Mouse (Mus musculus) lung, postnatal 0 days (tissue): ENCODE measurements around the gene Golim4.

Experiments
- CTCF ChIP-seq: IDR thresholded peaks from 2 replicates; pipeline ENCODE4 v1.5.1; 2016; ENCODE audit warnings: antibody characterized with exemption, mild to moderate bottlenecking
- EP300 ChIP-seq: IDR thresholded peaks from 2 replicates; pipeline ENCODE4 v1.6.1; 2016; ENCODE audit warnings: antibody characterized with exemption, mild to moderate bottlenecking, control low read depth

GRCm38 (mm10) chr3:75881582-75881981 lies 75.2 kb downstream of the Golim4 start:
- TF ChIP-seq EP300 (no peak), CTCF (no peak)
